Mouse (Mus musculus) kidney, postnatal 14 days (tissue): ENCODE measurements around the gene Ercc2.

Source experiments
- DNase-seq: peaks from one replicate; pipeline ENCODE4 v3.0.0; 2022; ENCODE audit warnings: mixed read lengths

Ercc2 gene

GRCm38 (mm10) chr7:19381377-19382165 lies at the start of gene Ercc2:
Ercc2 (plus strand) TSS chr7:19382010.
- DNase-seq = peak; percentile 99

DNA sequence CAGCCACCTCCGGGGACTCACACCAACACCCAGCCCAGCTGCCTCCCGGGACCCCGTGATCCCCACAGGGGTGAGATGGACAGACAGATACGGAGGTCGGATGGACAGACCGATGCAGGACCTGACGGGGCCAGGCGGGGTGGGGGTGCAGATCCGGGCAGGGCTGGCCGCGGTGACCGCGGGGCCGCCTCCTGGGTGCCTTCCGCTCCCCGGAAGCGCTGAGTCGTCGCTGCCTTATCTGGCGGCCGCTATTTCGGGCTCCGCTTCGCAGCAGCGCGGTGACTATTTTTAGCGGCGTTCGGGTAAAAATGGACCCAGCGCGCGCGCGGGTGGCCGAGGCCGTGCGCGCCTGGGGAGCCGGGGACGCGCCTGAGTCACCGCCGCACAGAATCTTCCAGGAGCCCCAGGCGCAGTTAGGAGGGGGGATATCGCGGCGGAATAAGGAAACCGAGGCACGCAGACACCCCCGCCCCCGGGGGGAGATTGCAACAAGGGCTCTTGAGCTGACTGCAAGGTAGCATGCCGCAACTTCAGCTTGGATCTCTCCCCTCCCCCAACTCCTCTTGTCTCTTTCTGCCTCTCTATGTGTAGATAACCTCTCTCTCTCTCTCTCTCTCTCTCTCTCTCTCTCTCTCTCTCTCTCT lies 49.0 kb upstream of the Ercc2 start:
- DNase-seq = peak; percentile 72

GRCm38 (mm10) chr7:19335583-19335982 lies 46.2 kb upstream of the Ercc2 start:
- DNase-seq = no peak

DNA sequence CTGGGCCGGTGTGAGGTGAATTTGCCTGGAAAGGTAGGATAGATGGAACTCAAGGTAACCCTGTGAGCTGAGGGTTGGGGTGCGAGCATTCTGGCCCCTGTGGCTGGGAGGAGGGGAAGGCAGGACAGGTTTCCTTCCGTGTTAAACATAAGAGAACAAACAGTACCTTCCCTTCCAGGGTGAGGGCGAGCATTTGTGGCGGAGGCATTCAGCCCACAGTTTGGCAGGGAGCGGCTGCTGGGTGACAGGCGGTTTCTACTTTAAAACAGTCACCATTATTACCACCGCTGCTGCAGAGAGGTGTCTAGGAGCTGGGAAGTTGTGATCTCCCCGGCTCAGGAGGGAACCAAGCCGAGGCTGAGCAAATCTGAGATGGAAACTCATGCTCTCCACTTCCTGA lies 44.7 kb upstream of the Ercc2 start:
- DNase-seq = no peak

DNA sequence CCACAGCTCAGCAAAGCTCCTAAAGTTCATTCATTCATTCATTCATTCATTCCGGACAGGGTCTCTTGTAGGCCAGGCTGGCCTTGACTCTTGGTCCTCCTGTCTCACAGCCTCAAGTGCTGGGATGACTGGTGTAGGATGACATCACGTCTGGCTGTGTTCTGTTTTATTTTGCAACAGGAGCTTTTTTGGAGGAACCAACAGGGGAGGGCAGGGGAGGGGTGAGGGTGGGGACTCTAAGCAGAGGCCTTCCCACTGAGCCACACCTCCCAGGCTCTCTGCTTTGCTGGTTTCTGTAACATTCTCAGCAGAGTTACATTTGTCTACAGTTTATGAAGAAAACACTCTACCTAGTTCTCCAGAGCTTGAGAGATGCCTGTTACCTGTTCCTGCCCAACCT lies 43.8 kb upstream of the Ercc2 start:
- DNase-seq = no peak

GRCm38 (mm10) chr7:19338596-19338995 lies 43.2 kb upstream of the Ercc2 start:
- DNase-seq = no peak

- DNase-seq = no peak
Measured at GRCm38 (mm10) chr7:19341250-19341649, 40.6 kb upstream of the Ercc2 start.

GRCm38 (mm10) chr7:19341761-19342409 lies 39.9 kb upstream of the Ercc2 start:
- peak; percentile 30 for DNase-seq

GRCm38 (mm10) chr7:19342481-19343027 lies 39.3 kb upstream of the Ercc2 start:
- DNase-seq = peak; percentile 88

DNA sequence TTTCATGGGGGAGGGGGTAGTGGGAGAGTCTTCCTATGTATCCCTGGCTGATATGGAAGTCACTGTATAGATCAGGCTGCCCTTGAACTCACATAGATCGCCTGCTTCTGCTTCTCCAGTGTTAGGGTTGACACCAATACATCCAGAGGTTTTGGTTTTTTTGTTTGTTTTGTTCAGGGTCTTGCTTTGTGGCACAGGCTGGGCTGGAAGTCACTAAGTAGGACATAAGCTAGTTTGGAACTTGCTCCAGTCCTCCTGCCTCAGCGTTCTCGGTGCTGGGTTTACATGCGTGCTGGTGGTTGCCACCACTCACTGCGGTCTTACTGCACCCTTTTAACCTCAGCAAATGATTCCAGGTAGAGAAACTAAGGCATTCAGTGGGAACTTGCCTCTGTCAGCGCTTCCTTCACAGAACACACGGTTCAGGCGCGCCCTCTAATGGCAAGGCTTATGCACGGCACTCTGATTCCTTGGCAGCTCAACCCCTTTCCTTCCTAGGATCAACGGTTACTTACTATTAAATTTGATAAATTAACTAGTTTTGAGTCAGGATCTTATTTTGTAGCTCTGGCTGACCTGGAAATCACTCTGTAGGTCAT lies 38.5 kb upstream of the Ercc2 start:
- DNase-seq = peak; percentile 76

DNA sequence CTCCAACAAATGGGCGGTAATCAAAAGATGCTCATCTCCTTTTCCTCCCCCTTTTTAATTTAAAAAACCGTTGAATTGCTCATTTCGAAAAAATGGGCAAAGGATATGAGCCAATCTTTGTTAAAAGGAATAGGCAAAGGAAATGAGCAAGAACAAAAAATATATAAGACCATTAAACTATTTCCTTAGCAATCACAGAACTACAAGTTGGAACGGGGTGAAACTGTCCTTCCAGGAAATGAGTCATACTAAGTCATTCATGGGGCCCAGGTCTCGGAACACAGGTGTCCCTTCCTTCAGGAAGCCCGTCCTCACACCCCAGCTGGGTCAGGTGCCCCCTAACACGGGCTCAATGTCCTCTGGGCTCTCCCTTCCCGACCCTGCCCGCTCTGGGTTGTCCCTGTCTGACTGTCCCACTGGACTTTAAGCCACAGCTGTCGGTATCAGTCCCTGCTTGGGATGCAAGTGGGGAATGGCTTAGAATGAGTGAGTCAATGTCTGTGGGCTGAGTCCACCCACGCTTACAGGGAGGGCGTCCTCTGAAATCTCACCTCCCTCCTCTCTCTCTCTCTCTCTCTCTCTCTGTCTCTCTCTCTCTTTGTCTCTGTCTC lies 37.5 kb upstream of the Ercc2 start, which contains the start of gene Ercc1:
Gene Ercc1, plus strand, starts transcription at position 542 of the 611 bp plus-strand sequence.
- peak; percentile 23 for DNase-seq

DNA sequence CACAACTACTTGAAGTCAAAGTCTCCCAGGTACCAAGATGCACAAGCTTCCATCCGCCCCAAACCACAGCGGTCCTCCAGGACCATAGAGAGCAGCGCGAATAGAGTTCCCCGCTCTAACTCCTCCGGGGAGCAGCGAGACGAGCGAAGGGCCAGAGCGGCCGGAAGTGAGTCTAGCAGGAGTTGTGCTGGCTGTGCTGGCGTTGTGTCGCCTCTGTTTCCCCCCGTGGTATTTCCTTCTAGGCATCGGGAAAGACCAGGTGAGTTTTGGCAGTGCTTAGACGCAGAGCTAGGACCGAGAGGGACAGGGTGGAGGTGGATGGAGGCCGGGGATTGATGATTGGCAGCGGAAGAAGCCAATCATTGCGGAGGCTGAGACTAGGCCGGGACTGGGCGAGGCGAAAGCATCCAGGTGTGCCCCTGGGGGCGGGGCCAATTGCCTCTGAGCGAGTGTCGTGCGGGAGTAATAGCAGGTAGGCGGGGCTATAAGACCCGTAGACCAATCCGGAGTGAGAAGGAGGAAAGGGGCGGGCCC lies 36.8 kb upstream of the Ercc2 start:
- DNase-seq = peak; percentile 98

DNA sequence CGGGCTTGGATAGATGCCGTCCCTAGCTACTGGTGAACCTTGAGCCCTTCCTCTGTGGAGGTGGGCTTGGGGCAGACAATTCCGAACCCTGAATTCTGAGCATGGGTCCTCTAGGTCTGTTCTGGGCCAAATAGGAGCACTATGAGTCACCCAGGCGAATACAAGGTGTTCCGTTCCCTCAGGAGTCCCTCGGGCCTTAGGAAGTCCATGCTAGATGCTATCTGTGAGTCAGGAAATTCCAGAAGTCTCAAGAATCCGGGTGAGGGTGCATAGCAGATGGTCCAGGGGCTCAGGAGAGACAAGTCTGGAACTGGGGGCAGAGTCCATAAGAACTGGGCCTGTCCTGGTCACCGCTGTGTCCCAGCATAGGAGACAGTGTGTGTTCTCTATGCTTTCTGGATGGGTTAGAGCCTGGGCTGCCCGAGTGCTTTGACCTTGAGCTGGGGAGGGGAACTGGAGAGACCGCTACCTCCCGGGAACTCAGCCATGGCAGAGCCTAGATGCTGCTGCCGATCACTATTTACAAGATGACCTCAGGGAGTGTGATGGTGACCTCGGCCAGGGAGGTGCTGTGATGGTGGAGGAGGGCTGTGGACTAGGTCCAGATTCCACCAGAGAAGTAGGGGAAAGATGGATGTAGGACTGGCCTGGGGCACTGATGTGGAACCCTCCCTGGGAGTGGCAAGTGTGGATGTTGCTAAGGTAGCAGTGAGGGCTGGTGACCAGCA lies 32.5 kb upstream of the Ercc2 start:
- no peak for DNase-seq

GRCm38 (mm10) chr7:19350221-19350620 lies 31.6 kb upstream of the Ercc2 start:
- DNase-seq = no peak

DNA sequence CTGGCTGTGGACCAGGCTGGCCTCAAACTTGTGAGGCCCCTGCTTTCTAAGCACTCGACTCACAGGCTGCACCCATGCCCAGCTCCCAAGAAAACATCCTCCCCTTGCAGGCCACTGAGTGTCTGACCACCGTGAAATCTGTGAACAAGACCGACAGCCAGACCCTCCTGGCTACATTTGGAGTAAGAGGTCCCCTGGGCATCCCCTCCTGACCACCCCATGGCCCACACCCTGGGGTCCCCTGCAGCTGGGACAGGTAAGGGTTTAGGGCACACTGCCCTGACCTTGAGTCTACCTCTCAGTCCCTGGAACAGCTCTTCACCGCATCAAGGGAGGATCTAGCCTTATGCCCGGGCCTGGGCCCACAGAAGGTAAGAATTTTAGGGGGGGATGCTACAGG lies 26.8 kb upstream of the Ercc2 start:
- no peak for DNase-seq

DNA sequence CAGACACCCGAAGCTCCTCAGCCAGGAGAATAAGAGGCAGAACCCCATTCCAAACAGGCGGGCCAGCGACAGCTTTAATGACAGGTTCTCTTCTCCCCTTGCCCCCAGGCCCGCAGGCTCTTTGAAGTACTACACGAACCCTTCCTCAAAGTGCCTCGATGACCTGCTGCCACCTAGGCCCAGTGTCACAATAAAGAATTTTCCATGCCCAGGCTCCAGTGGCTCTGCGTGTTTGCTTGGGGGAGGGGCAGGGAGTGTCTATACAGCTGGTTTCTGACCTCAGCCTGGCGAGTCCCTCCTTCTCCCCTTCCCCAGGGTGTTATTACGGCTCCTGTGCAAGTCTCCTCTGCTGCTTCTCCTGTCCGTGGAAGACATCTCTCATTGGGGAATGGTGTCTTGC lies 25.5 kb upstream of the Ercc2 start:
- DNase-seq = no peak

- no peak for DNase-seq
Measured at GRCm38 (mm10) chr7:19357381-19358375, 24.1 kb upstream of the Ercc2 start.

- no peak for DNase-seq
Measured at GRCm38 (mm10) chr7:19358634-19359033, 23.2 kb upstream of the Ercc2 start.

DNA sequence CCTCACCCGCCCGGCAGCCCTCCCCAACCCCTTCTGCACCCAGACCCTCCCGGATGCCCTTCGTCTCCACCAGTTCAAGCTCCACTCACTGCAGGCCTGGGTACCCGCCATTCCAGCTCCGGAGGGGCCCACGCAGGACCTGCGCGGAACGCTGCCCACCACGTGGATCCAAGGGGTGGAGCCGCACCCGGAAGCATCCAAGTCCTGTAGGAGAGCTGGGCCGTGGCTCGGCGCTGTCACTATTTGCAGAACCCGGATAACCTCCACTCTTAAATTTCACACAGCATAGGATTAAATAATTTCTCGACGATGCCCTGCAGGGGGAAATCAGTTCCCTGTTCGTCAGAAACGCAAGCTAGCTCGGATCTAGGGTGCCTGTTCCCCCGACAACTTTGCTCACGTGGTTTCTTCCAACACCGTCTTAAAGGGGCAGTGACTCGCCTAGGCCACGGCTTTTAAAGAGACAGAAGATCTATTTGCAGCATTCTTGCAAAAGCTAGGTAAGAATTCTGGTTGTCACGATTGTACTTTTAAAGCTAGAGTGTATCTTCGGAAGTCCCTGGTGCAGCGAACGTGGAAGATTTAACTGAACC lies 22.4 kb upstream of the Ercc2 start, which contains the start of the genes Cd3eap and Ppp1r13l:
Gene Cd3eap, minus strand, starts transcription at position 185 of the 593 bp plus-strand sequence.
Gene Ppp1r13l, plus strand, starts transcription at position 451 of the 593 bp plus-strand sequence.
- DNase-seq = peak; percentile 90
